Mouse (Mus musculus): ENCODE measurements around the gene P4htm.
A peak's percentile ranks its signal among the peaks of the same experiment; 100 is the strongest.
"Not testable (repeated sequence)": the region's sequence is repeated elsewhere in the genome, so short reads cannot be mapped to it uniquely, and the experiment has no call there.

Gene P4htm

GRCm38 (mm10) chr9:108596998-108597764, at the start of gene P4htm:
Gene P4htm, minus strand, starts transcription at chr9:108597667.
- peak; percentile 69 to 76 for DNase-seq

- no peak for DNase-seq
Measured at GRCm38 (mm10) chr9:108639825-108640224, 42.4 kb upstream of the P4htm start.

- DNase-seq, result no peak
Measured at GRCm38 (mm10) chr9:108635415-108635814, 37.9 kb upstream of the P4htm start.

DNA sequence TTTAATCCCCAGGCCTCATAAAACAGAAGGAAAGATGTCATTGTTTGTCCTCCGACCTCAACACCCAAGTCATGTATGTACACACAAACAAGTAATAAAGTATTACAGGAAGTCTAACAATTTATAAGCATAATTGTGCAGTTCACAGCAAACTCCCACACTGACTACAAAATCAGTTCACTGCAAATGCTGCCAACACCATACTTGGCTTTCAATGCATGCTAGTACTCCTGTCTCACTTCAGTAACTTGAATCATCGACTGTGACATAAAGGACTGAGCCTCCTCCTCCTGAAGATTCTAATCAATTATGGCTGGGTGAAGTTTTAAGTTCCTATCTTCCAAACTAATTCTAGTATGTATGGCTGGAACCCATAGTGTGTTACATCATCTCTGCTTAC, 36.4 kb upstream of the P4htm start:
- no peak for DNase-seq

- DNase-seq, result no peak
Measured at GRCm38 (mm10) chr9:108632375-108632774, 34.9 kb upstream of the P4htm start.

DNA sequence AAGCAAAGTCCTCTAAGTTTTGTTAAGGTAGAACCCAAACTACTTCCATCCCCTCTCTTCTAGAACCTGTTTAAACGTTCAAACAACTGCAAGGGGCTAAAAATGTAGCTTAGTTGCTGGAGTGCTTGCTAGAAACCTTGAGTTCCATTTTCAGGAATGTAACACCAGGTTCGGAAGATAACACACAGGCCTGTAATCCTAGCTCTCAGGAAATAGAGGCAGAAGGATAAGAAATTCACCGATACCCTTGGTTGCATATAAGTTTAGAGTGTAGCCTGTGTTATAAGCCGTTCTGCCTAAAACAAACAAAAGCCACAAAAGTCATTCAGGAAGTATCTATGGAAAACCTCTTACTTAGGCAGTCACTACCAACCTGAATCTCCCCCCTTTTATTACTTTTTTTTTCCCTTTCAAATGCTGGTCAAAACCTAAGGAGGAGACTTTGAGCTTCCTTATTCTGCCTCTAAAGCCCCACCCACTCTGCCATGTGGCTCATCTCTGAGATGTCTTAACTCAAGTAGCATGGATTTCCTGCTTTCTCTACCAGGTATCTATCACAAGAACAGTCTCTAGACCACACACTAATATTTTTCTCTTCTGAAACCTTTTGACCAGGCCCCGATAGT, 34.3 kb upstream of the P4htm start:
- no peak for DNase-seq

DNA sequence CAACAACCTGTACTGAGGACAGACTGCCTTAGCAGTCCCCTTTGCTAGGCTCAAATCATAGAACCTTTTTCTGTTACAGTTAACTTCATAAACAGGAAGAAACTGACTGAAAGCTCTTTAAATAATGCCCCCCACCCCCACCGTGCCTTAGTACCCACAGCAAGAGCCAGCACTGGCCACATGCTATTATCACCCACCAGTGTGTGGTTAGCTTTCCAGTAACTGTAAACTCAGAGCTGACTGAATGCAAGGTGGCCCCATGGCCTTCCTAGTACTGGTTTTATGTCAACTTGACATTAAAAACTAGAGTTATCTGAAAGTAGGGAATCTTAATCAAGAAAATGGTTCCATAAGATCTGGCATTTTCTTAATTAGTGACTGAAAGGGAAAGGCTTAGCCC, 33.2 kb upstream of the P4htm start:
- no peak for DNase-seq

DNA sequence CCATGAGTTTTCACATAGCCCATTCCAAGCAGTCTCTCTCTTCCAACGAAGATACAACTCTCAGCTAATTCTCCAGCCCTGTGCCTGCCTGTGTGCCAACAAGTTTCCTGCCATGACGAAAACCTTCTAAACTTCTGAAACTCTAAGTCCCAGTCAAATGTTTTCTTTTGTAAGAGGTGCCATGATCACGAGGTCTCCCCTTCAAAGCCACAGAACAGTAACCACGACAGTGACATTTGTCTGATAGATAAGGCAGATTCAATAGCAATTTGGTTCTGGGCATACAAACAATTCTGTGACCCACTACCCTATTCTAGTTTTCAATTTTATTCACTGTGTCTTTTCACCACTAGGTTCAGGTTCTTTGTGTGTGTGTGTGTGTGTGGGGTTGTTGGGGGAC, 30.7 kb upstream of the P4htm start:
- no peak for DNase-seq

DNA sequence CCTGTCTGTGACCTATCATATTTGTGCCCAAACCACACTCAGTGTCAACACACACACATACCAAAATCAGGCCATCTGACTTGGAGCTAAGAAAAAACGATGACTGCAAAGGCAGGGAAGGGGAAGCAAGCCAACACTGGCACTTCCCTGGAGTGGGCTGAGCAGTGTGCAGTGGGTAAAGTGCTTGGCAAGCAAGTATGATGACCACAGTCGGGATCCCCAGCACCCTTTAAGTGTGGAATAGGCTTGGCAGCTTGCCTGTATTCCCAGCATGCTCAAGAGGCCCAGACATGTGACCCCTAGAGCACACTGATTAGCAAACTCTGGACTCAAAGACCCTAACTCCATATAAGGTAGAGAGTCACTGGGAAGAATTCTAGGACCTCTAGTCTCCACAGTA, 29.0 kb upstream of the P4htm start:
- peak; percentile 60 to 76 for DNase-seq

- no peak for DNase-seq
Measured at GRCm38 (mm10) chr9:108617301-108617700, 19.8 kb upstream of the P4htm start.

DNA sequence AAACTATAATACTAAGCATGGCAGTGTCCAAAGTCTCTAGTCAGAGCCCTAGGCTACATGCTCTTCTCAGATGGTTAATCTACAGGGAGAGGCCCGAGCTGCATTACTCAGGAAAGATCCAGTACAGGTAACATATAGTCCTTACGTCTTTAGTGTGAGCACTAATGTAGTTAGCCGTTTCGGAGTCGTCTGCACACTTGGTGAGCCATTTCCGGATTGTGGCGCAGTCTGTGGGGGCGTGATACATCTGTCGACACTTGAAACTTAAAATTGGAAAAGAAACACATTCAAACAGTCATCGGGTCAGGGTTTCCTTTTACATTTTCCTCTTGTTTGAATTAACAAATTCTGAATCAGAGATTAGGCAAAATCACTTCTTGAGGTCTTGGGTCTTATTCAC, 14.0 kb upstream of the P4htm start:
- DNase-seq, result no peak

- DNase-seq, result no peak
Measured at GRCm38 (mm10) chr9:108608889-108609288, 11.4 kb upstream of the P4htm start.

DNA sequence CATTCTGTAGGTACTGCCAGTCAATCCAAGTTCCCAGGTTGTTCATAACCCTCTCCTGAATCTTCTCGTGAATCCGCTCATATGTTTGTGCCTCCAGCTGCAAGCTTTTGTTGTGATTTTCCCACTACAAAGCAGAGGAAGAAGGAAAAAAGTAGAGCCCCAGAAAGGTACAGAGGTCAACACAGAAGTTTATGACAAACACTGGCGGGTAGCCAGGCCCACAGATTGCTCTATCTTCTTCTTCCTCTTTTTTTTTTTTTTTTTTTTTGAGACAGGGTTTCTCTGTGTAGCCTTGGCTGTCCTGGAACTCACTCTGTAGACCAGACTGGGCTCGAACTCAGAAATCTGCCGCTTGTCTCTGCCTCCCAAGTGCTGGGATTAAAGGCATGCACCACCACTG, 10.5 kb upstream of the P4htm start:
- DNase-seq, result not testable (repeated sequence)

DNA sequence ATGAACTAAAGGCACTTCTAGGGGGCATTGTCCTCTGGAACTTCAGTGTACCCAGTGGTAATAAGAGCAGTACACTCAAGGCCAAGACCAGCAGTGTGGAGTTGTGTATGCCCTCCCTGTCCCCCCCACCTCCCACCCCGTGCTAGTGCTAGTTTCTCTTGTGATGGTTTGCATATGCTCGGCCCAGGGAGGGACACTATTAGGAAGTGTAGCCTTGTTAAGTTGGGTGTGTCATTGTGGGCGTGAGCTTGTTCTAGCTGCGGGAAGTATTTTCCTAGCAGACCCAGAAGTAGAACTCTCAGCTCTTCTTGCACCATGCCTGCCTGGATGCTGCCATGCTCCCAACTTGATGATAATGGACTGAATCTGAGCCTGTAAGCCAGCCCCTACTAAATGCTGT, 4.5 kb upstream of the P4htm start:
- no peak for DNase-seq

- DNase-seq, result peak; percentile 70 to 79
Measured at GRCm38 (mm10) chr9:108600011-108600410, 2.5 kb upstream of the P4htm start.

DNA sequence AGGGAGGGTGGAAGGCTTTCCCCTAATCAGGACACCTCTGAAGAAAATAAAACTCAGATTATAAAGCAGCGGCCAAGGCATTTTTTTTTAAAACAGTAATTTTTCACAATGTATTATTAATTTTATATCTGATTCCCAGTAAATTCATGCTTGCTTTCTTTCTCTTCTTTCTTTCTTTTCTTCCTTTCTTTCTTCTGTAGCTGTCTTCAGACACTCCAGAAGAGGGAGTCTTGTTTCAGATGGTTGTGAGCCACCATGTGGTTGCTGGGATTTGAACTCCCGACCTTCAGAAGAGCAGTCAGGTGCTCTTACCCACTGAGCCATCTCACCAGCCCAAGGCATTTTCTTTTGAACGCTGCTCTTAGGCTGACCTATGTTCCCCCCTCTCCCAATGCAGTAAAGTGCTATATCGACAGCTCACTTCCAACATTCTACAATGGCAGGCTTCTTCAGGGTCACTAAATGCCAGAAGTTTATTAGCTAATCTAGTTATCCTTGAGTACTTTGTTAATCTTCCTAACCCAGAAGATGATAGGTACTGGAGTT, 1.6 kb upstream of the P4htm start:
- no peak for DNase-seq

DNA sequence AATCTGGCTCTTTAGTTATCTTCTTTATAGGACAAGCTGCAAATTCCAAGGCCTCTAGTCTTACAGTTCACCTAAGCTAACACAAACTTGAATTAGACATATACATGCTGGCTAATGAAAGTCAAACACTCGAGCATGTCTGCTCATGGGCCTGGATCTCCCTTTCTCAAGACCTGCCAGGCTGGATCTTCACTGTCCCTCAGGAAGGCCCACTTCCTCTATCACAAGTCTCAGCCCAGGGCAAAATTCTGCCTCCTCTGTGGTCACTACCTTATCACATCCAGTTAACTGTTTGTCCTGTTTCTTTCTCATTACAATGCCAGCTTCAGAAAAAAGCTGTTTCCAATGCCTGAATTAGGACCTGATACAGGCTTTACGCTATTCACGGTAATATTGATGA, 3.1 kb downstream of the P4htm start:
- DNase-seq, result no peak

DNA sequence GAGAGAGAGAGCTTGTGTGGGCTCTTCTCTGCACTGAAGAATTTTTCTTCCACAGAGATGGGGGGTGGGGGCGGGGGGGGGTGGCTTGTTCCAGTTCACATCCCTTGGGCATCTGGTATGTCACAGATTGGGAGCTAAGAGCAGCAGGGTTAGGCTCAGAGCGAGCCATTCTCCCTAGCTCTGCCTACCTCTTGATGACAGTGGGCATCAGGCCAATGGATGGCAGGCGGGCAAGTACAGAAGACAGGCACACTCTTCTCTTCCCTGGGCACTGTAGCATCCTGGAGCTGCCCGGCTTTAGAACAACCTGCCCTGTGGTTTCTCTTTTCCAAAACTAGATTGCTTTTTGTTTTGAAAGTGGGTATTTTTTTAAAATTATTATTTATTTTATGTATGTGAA, 6.0 kb downstream of the P4htm start:
- DNase-seq, result no peak

- DNase-seq, result no peak
Measured at GRCm38 (mm10) chr9:108589229-108589628, 8.2 kb downstream of the P4htm start.

- DNase-seq, result peak; percentile 69 to 78
Measured at GRCm38 (mm10) chr9:108587571-108588180, 9.8 kb downstream of the P4htm start.

DNA sequence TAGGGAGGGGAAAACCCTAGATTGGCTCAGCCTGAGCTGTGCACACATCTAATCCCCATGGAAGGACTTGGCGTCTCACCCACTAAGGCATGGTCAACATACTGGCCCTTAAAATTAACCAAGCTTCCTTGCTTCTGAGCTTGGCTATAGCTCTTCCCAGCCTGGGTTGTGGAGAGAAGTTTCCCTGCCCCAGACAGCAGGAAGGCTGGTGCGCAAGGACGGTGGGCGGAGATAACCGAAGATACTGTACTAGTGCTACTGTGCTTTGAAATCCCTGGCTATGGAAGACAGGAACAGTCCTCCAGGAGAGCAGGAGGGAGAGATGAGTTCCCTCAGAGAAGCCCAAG, 18.1 kb downstream of the P4htm start:
- DNase-seq, result no peak

DNA sequence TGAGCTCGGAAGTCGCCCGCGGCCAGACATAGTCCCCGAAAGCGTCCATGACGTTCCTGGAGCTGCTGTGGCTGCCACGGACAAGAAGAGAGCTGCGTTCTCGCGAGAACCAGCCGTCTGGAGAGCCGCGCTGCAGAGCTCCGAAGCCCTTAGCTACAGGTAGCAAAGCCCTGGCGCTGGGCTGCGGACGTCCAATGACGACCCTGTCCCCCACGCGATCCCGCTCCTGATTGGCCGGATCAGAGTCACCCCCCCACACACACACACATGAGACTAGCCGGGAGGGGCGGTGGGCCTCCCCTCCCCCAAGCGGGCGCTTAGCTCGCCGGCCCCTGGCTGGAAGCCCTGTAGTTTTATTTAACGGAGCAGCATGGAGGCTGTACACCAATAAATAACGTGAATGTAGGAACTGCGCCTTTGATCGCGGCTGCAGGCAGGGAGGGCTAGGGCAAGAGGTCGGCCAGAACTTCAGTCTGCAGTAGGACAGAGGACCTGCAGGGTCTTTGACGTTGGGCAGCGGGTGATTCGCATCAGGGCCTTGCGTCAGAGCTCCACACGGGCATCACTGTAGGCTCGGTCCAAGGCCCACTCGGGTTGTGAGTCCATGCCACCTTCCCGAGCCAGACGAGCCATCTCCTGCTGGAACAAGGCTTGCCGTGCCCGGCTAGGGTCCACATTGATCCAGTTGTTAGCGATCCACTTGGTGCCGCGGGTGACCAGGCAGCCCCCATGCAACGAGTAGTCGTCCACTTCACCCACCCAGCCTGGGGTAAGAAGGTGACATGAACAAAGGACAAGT, 18.7 kb downstream of the P4htm start, which contains the start of gene Wdr6:
TSS of gene Wdr6 (minus strand) at position 195 of the 799 bp plus-strand sequence.
- peak; percentile 95 to 96 for DNase-seq

GRCm38 (mm10) chr9:108577934-108578544, 19.4 kb downstream of the P4htm start:
- DNase-seq, result peak; percentile 63 to 73
